Mouse (Mus musculus) MEL (cell line): ENCODE data around the gene Samd10. TPM values are rescaled to one million over a fixed set of nuclear protein-coding genes. Genes with fewer than 3 reads are reported as not detected.

Experiments
- DNase-seq: peaks from one replicate; pipeline ENCODE4 v3.0.0; 2011; ENCODE audit warnings: low read depth, low spot score
- H3K27ac ChIP-seq: 2 replicates; pipeline ENCODE4 v1.5.1; 2012; ENCODE audit warnings: low read depth, mild to moderate bottlenecking, control low read depth, low read length, moderate library complexity; ENCODE audit not compliant: control insufficient read depth
- H3K27me3 ChIP-seq, 2 experiments: fragments of 150-350 bp in 1 of 2; sonication (generic) in 1 of 2; 2 replicates each; pipeline ENCODE4 v1.6.1; 2012; ENCODE audit warnings: low read length in 2 of 2, mild to moderate bottlenecking in 2 of 2, improper control_type of control experiment in 1 of 2, moderate library complexity in 1 of 2; ENCODE audit not compliant: insufficient read depth in 2 of 2, control insufficient read depth in 1 of 2
- H3K36me3 ChIP-seq, 2 experiments: 2 replicates each; pipeline ENCODE4 v1.6.1; 2012 to 2014; ENCODE audit warnings: low read length in 2 of 2, improper control_type of control experiment in 1 of 2, inconsistent platforms in 1 of 2, mild to moderate bottlenecking in 1 of 2; ENCODE audit not compliant: insufficient read depth in 2 of 2, control insufficient read depth in 1 of 2
- H3K4me1 ChIP-seq, 2 experiments: fragments of 150-350 bp in 1 of 2; sonication (generic) in 1 of 2; 2 replicates each; pipeline ENCODE4 v1.6.1; 2012; ENCODE audit warnings: low read length in 2 of 2, improper control_type of control experiment in 1 of 2, mild to moderate bottlenecking in 1 of 2; ENCODE audit not compliant: insufficient read depth in 2 of 2, control insufficient read depth in 1 of 2
- H3K4me3 ChIP-seq, 2 experiments: fragments of 150-350 bp in 1 of 2; sonication (generic) in 1 of 2; 2 replicates each; pipeline ENCODE4 v1.5.1; 2012; ENCODE audit warnings: low read depth in 2 of 2, low read length in 2 of 2, mild to moderate bottlenecking in 2 of 2, moderate library complexity in 2 of 2, control low read depth in 1 of 2, improper control_type of control experiment in 1 of 2; ENCODE audit not compliant: control insufficient read depth in 1 of 2, insufficient read depth in 1 of 2
- H3K79me2 ChIP-seq: 2 replicates; pipeline ENCODE4 v1.6.1; 2012; ENCODE audit warnings: mild to moderate bottlenecking, low read length, moderate library complexity; ENCODE audit not compliant: control insufficient read depth, poor library complexity, insufficient read depth
- H3K9ac ChIP-seq: 2 replicates; pipeline ENCODE4 v1.6.1; 2012; ENCODE audit warnings: low read depth, mild to moderate bottlenecking, control low read depth, low read length, moderate library complexity; ENCODE audit not compliant: control insufficient read depth, poor library complexity, severe bottlenecking
- H3K9me3 ChIP-seq: fragments of 150-350 bp; sonication (generic); replicated peaks from 2 replicates; pipeline ENCODE4 v1.6.1; 2012; ENCODE audit warnings: mild to moderate bottlenecking, low read length, improper control_type of control experiment, moderate library complexity; ENCODE audit not compliant: insufficient read depth
- CHD2 ChIP-seq: IDR thresholded peaks from 2 replicates; pipeline ENCODE4 v1.6.1; 2011; ENCODE audit warnings: low read length, improper control_type of control experiment
- CTCF ChIP-seq, 3 experiments: IDR thresholded peaks in 2 of 3; conservative IDR thresholded peaks in 1 of 3; 2 replicates each; pipeline ENCODE4 v1.5.1; 2011 to 2012; ENCODE audit warnings: low read length in 3 of 3, low read depth in 2 of 3, mild to moderate bottlenecking in 2 of 3, improper control_type of control experiment in 1 of 3, inconsistent platforms in 1 of 3, mixed read lengths in 1 of 3, moderate library complexity in 1 of 3; ENCODE audit not compliant: control insufficient read depth in 1 of 3, insufficient read depth in 1 of 3, poor library complexity in 1 of 3, severe bottlenecking in 1 of 3
- EP300 ChIP-seq, 2 experiments: IDR thresholded peaks; 2 replicates each; pipeline ENCODE4 v1.6.1; 2011; ENCODE audit warnings: improper control_type of control experiment in 2 of 2, low read length in 2 of 2, low read depth in 1 of 2, mild to moderate bottlenecking in 1 of 2
- GABPA ChIP-seq: IDR thresholded peaks from 2 replicates; pipeline ENCODE4 v1.6.1; 2012; ENCODE audit warnings: low read depth, mild to moderate bottlenecking, inconsistent platforms, low read length, improper control_type of control experiment, moderate library complexity
- GATA1 ChIP-seq: IDR thresholded peaks from 2 replicates; pipeline ENCODE4 v1.6.1; 2011; ENCODE audit warnings: low read depth, low read length, improper control_type of control experiment
- HCFC1 ChIP-seq: IDR thresholded peaks from 2 replicates; pipeline ENCODE4 v1.6.1; 2012; ENCODE audit warnings: low read depth, mild to moderate bottlenecking, inconsistent platforms, low read length, improper control_type of control experiment, moderate library complexity
- JUND ChIP-seq: IDR thresholded peaks from 2 replicates; pipeline ENCODE4 v1.6.1; 2011; ENCODE audit warnings: low read depth, mild to moderate bottlenecking, improper control_type of control experiment, low read length
- MEF2A ChIP-seq: IDR thresholded peaks from 2 replicates; pipeline ENCODE4 v1.6.1; 2014; ENCODE audit warnings: low read depth, mild to moderate bottlenecking, inconsistent platforms, low read length, improper control_type of control experiment; ENCODE audit not compliant: poor library complexity, insufficient replicate concordance, severe bottlenecking; ENCODE audit errors: extremely low read depth
- POLR2AphosphoS2 ChIP-seq: IDR thresholded peaks from 2 replicates; pipeline ENCODE4 v1.6.1; 2011; ENCODE audit warnings: low read length, improper control_type of control experiment
- POLR2AphosphoS5 ChIP-seq: IDR thresholded peaks from 2 replicates; pipeline ENCODE4 v1.6.1; 2012; ENCODE audit warnings: low read depth, borderline replicate concordance, mild to moderate bottlenecking, inconsistent platforms, low read length, moderate library complexity, mixed read lengths
- UBTF ChIP-seq: IDR thresholded peaks from 2 replicates; pipeline ENCODE4 v1.6.1; 2012; ENCODE audit warnings: low read depth, mild to moderate bottlenecking, inconsistent platforms, low read length, improper control_type of control experiment, moderate library complexity, borderline replicate concordance; ENCODE audit not compliant: insufficient read depth
- USF1 ChIP-seq: IDR thresholded peaks from 2 replicates; pipeline ENCODE4 v1.6.1; 2014; ENCODE audit warnings: low read depth, mild to moderate bottlenecking, inconsistent platforms, low read length, improper control_type of control experiment, moderate library complexity
- USF2 ChIP-seq, 2 experiments: IDR thresholded peaks; 2 replicates each; pipeline ENCODE4 v1.6.1; 2011 to 2012; ENCODE audit warnings: improper control_type of control experiment in 2 of 2, low read length in 2 of 2, borderline replicate concordance in 1 of 2, inconsistent platforms in 1 of 2, low read depth in 1 of 2, mild to moderate bottlenecking in 1 of 2; ENCODE audit not compliant: insufficient read depth in 1 of 2
- ZKSCAN1 ChIP-seq: IDR thresholded peaks from 2 replicates; pipeline ENCODE4 v1.6.1; 2012; ENCODE audit warnings: low read depth, mild to moderate bottlenecking, inconsistent platforms, low read length, improper control_type of control experiment, moderate library complexity
- polyA plus RNA-seq, 2 experiments: library from polyadenylated mRNA; stranded (reverse) in 1 of 2; unstranded in 1 of 2; fragments of >175 nt in 1 of 2; fragments of >200 nt in 1 of 2; gene quantifications; 2 replicates each; pipeline versions ENCODE4 v1.2.1 to v1.2.4; 2012; ENCODE audit warnings: low replicate concordance in 2 of 2, low read depth in 1 of 2; ENCODE audit not compliant: insufficient read length in 2 of 2, insufficient read depth in 1 of 2, missing spikeins in 1 of 2
- total RNA-seq: library from RNA; depleted of rRNA; stranded (reverse); fragments of 300-350 nt; gene quantifications from 2 replicates; pipeline ENCODE4 v1.2.3, GENCODE M21; 2012

The Samd10 gene
- total and polyA plus RNA-seq, 3 experiments: 0.89 to 4.6 TPM; not detected in 1

- no peak within 1 kb of the TSS for H3K4me3 ChIP-seq
- H3K9me3 ChIP-seq: no peaks in the 10 kb centered on the region
- H3K27me3 ChIP-seq: no peaks in the 10 kb centered on the region
- peaks cover 0 to 2% of the 10 kb centered on the region in 2 experiments; a peak in 3 of 4 replicates for H3K36me3 ChIP-seq
- peaks cover 8% of the 10 kb centered on the region for H3K79me2 ChIP-seq
- H3K4me1 ChIP-seq: peaks cover 0 to 3% of the 10 kb centered on the region in 2 experiments; a peak in 2 of 4 replicates
- no peak within 1 kb of the TSS for H3K9ac ChIP-seq
- TF ChIP-seq MEF2A (no peak), HCFC1 (no peak), USF1 (no peak), CTCF (IDR thresholded peaks at IDR 0.05 in 2 of 3, conservative IDR thresholded peaks at IDR 0.05 in 1 of 3; ENCODE audit: control insufficient read depth in 1 of 3, insufficient read depth in 1 of 3, low read depth in 2 of 3, low read length in 3 of 3, poor library complexity in 1 of 3, severe bottlenecking in 1 of 3) (no peak), GABPA (no peak), CHD2 (no peak), USF2 (IDR thresholded peaks at IDR 0.05; ENCODE audit: borderline replicate concordance in 1 of 2, insufficient read depth in 1 of 2, low read depth in 1 of 2, low read length in 2 of 2) (no peak), JUND (no peak), EP300 (IDR thresholded peaks at IDR 0.05; ENCODE audit: low read depth in 1 of 2, low read length in 2 of 2) (no peak), UBTF (no peak), GATA1 (no peak), POLR2AphosphoS5 (no peak)
- DNase-seq: no peak
- no peak within 1 kb of the TSS for H3K27ac ChIP-seq
Measured at GRCm38 (mm10) chr2:181584411-181584942, 14.5 kb downstream of the Samd10 start, which contains the start of gene Uckl1. TSS of gene Uckl1 (minus strand) at chr2:181584892.

- no peak overlapping the region for H3K4me3 ChIP-seq
- H3K4me1 ChIP-seq: peaks cover 0 to 3% of the 10 kb centered on the region in 2 experiments; a peak in 2 of 4 replicates
- no peak for DNase-seq
- no peaks in the 10 kb centered on the region for H3K27me3 ChIP-seq
- H3K36me3 ChIP-seq: peaks cover 0 to 2% of the 10 kb centered on the region in 2 experiments; a peak in 3 of 4 replicates
- TF ChIP-seq POLR2AphosphoS2 (0 out of 2 replicates have a peak, but pooled peaks have one; percentile 44), ZKSCAN1 (no peak)
- no peaks in the 10 kb centered on the region for H3K9me3 ChIP-seq
- H3K79me2 ChIP-seq: peaks cover 8% of the 10 kb centered on the region
- no peak overlapping the region for H3K27ac ChIP-seq
- no peak overlapping the region for H3K9ac ChIP-seq
Measured at GRCm38 (mm10) chr2:181583460-181584257, 15.4 kb downstream of the Samd10 start.
